Mouse (Mus musculus) myocyte (in vitro differentiated cells): ENCODE measurements around the gene Hist1h2ae. TPM values are rescaled to one million over a fixed set of nuclear protein-coding genes. Genes with fewer than 3 reads are reported as not detected.
"Not testable (repeated sequence)": the region's sequence is repeated elsewhere in the genome, so short reads cannot be mapped to it uniquely, and the experiment has no call there.

Source experiments
- H3K27me3 ChIP-seq: one replicate; pipeline ENCODE4 v1.6.1; 2011; ENCODE audit not compliant: control insufficient read depth, insufficient read depth, insufficient read length
- H3K36me3 ChIP-seq: one replicate; pipeline ENCODE4 v1.6.1; 2011; ENCODE audit not compliant: control insufficient read depth, insufficient read depth
- H3K4me2 ChIP-seq: one replicate; pipeline ENCODE4 v1.6.1; 2011; ENCODE audit warnings: low read depth, control low read depth
- H3K4me3 ChIP-seq: one replicate; pipeline ENCODE4 v1.5.1; 2011; ENCODE audit warnings: mild to moderate bottlenecking, control low read depth, moderate library complexity
- H3K79me2 ChIP-seq: one replicate; pipeline ENCODE4 v1.6.1; 2011; ENCODE audit not compliant: control insufficient read depth, insufficient read depth
- H3ac ChIP-seq: one replicate; pipeline ENCODE4 v1.6.1; 2011; ENCODE audit not compliant: control insufficient read depth, insufficient read length
- CEBPB ChIP-seq: IDR thresholded peaks from 2 replicates; pipeline ENCODE4 v1.6.1; 2011; ENCODE audit warnings: mild to moderate bottlenecking, moderate library complexity; ENCODE audit not compliant: poor library complexity, insufficient read depth, severe bottlenecking
- E2F4 ChIP-seq: IDR thresholded peaks from one replicate; pipeline ENCODE4 v1.6.1; 2011; ENCODE audit warnings: mild to moderate bottlenecking, control low read depth, moderate library complexity; ENCODE audit not compliant: insufficient read depth
- MAX ChIP-seq: IDR thresholded peaks from one replicate; pipeline ENCODE4 v1.6.1; 2011; ENCODE audit warnings: low read depth, mild to moderate bottlenecking, control low read depth
- MYOD1 ChIP-seq, 3 experiments: IDR thresholded peaks; one replicate each; pipeline ENCODE4 v1.6.1; 2011; ENCODE audit warnings: control low read depth in 2 of 3, low read depth in 2 of 3, mild to moderate bottlenecking in 2 of 3, moderate library complexity in 1 of 3; ENCODE audit not compliant: insufficient read length in 2 of 3, control insufficient read depth in 1 of 3
- MYOG ChIP-seq, 3 experiments: IDR thresholded peaks; one replicate each; pipeline ENCODE4 v1.6.1; 2011; ENCODE audit warnings: control low read depth in 2 of 3, low read depth in 2 of 3, mild to moderate bottlenecking in 2 of 3; ENCODE audit not compliant: insufficient read length in 2 of 3, control insufficient read depth in 1 of 3, insufficient read depth in 1 of 3
- POLR2A ChIP-seq: IDR thresholded peaks from one replicate; pipeline ENCODE4 v1.6.1; 2011; ENCODE audit warnings: low read depth, mild to moderate bottlenecking, control low read depth, moderate library complexity; ENCODE audit not compliant: insufficient read length
- POLR2AphosphoS2 ChIP-seq: IDR thresholded peaks from one replicate; pipeline ENCODE4 v1.6.1; 2011; ENCODE audit warnings: low read depth, control low read depth; ENCODE audit not compliant: insufficient read length
- REST ChIP-seq: IDR thresholded peaks from one replicate; pipeline ENCODE4 v1.6.1; 2011; ENCODE audit warnings: mild to moderate bottlenecking, control low read depth, moderate library complexity; ENCODE audit not compliant: insufficient read depth, insufficient read length
- SRF ChIP-seq: IDR thresholded peaks from one replicate; pipeline ENCODE4 v1.6.1; 2011; ENCODE audit warnings: low read depth; ENCODE audit not compliant: control insufficient read depth, insufficient read length
- TCF12 ChIP-seq: IDR thresholded peaks from one replicate; pipeline ENCODE4 v1.6.1; 2011; ENCODE audit warnings: mild to moderate bottlenecking, control low read depth; ENCODE audit not compliant: poor library complexity, insufficient read depth, severe bottlenecking
- TCF3 ChIP-seq: IDR thresholded peaks from one replicate; pipeline ENCODE4 v1.6.1; 2011; ENCODE audit warnings: low read depth, control low read depth; ENCODE audit not compliant: insufficient read length
- USF1 ChIP-seq: IDR thresholded peaks from one replicate; pipeline ENCODE4 v1.6.1; 2011; ENCODE audit warnings: low read depth, mild to moderate bottlenecking, control low read depth, moderate library complexity
- polyA plus RNA-seq: library from polyadenylated mRNA; unstranded; fragments of >200 nt; fragmentation: generic; extraction: Trizol; gene quantifications from one replicate; pipeline ENCODE4 v1.2.1, GENCODE M21; 2012; ENCODE audit warnings: missing spikeins

The Hist1h2ae gene
- polyA plus RNA-seq, 1 experiment: 4.5 TPM

GRCm38 (mm10) chr13:23591206-23591605 is 20.2 kb upstream of the Hist1h2ae start:
- TF ChIP-seq SRF (no peak), CEBPB (no peak), MYOD1 (IDR thresholded peaks at IDR 0.05; ENCODE audit: control insufficient read depth in 1 of 3, insufficient read length in 2 of 3, low read depth in 2 of 3) (no peak), E2F4 (no peak), REST (no peak), MAX (no peak), TCF12 (no peak)
- H3ac ChIP-seq: no peak overlapping the region
- no peaks in the 10 kb centered on the region for H3K79me2 ChIP-seq
- no peak overlapping the region for H3K4me3 ChIP-seq
- no peaks in the 10 kb centered on the region for H3K27me3 ChIP-seq
- no peak overlapping the region for H3K4me2 ChIP-seq
- H3K36me3 ChIP-seq: no peaks in the 10 kb centered on the region

- Histone ChIP-seq H3K4me2 (peak overlapping the region; percentile 87), H3ac (no peak overlapping the region), H3K36me3 (no peaks in the 10 kb centered on the region), H3K79me2 (no peaks in the 10 kb centered on the region), H3K4me3 (peak overlapping the region; percentile 33), H3K27me3 (no peaks in the 10 kb centered on the region)
- TF ChIP-seq MYOD1 (IDR thresholded peaks at IDR 0.05; ENCODE audit: control insufficient read depth in 1 of 3, insufficient read length in 2 of 3, low read depth in 2 of 3) (no peak), REST (no peak), USF1 (no peak), POLR2AphosphoS2 (no peak), POLR2A (no peak), MAX (no peak), TCF3 (no peak), CEBPB (no peak), TCF12 (no peak)
These were observed 15.9 kb upstream of the Hist1h2ae start for GRCm38 (mm10) chr13:23586940-23587225.

- TF ChIP-seq E2F4 (no peak), MYOG (IDR thresholded peaks at IDR 0.05; ENCODE audit: control insufficient read depth in 1 of 3, insufficient read depth in 1 of 3, insufficient read length in 2 of 3, low read depth in 2 of 3) (no peak), SRF (no peak), POLR2AphosphoS2 (no peak), MAX (no peak), TCF12 (no peak), MYOD1 (IDR thresholded peaks at IDR 0.05; ENCODE audit: control insufficient read depth in 1 of 3, insufficient read length in 2 of 3, low read depth in 2 of 3) (no peak), TCF3 (no peak), POLR2A (no peak), CEBPB (no peak), USF1 (no peak), REST (no peak)
- Histone ChIP-seq H3K27me3 (no peaks in the 10 kb centered on the region), H3K36me3 (no peaks in the 10 kb centered on the region), H3K79me2 (no peaks in the 10 kb centered on the region), H3ac (no peak overlapping the region), H3K4me3 (peak overlapping the region; percentile 33), H3K4me2 (peak overlapping the region; percentile 87)
These were observed 15.3 kb upstream of the Hist1h2ae start for GRCm38 (mm10) chr13:23586099-23586939.

GRCm38 (mm10) chr13:23585442-23586098 is 14.6 kb upstream of the Hist1h2ae start:
- H3K27me3 ChIP-seq, H3K36me3 ChIP-seq, H3ac ChIP-seq, H3K79me2 ChIP-seq: not testable (repeated sequence)
- peak overlapping the region; percentile 33 for H3K4me3 ChIP-seq
- peak overlapping the region; percentile 96 for H3K4me2 ChIP-seq
- TF ChIP-seq POLR2AphosphoS2: peak; percentile 89
- TF ChIP-seq POLR2A: peak; percentile 71

GRCm38 (mm10) chr13:23585029-23585441 is 14.0 kb upstream of the Hist1h2ae start:
- Histone ChIP-seq H3ac (no peak overlapping the region), H3K79me2 (no peaks in the 10 kb centered on the region), H3K36me3 (no peaks in the 10 kb centered on the region), H3K27me3 (no peaks in the 10 kb centered on the region), H3K4me2 (peak overlapping the region; percentile 96), H3K4me3 (peak overlapping the region; percentile 33)
- TF ChIP-seq TCF3 (no peak), POLR2A (peak; percentile 56), CEBPB (no peak), POLR2AphosphoS2 (peak; percentile 79), REST (no peak)
